Comparison of ENCODE assay signal across 12 mouse cellular contexts in genomic region chrX:106840409-106840808, GRCm38 (mm10). TPM values are rescaled to one million over a fixed set of nuclear protein-coding genes. Genes with fewer than 3 reads are reported as not detected.
DNase-seq lines count a peak whose midpoint lies in the region; ATAC-seq and TF ChIP-seq lines count a peak whose summit lies in the region.
"Had no signal": no experiment of that assay in that cellular context is flagged by ENCODE, and none has a peak within 500 bp of the region (broad histone marks: within the 10 kb centered on the region; RNA-seq: fewer than 3 reads in every experiment).

Rtl3 (minus strand) TSS chrX:106840644.

- H3K9ac ChIP-seq in liver, postnatal 0 days (replicated peaks): no peak within 1 kb of the TSS
- no peak within 1 kb of the TSS for H3K9ac ChIP-seq in intestine, embryonic 16.5 days (ENCODE audit: low read depth, low read length)

- 0 out of 2 replicates have a peak within 1 kb of the TSS, but pooled peaks have one; percentile 2 for H3K4me2 ChIP-seq in liver, postnatal 0 days (ENCODE audit: low read depth, low read length)
- no peak within 1 kb of the TSS for H3K4me2 ChIP-seq in intestine, embryonic 16.5 days (ENCODE audit: low read depth, low read length)
- H3K4me2 ChIP-seq in myocyte (ENCODE audit: low read depth): peak within 1 kb of the TSS; percentile 4

- no peaks in the 10 kb centered on the region for H3K4me1 ChIP-seq in liver, postnatal 0 days (ENCODE audit: insufficient read depth)
- no peaks in the 10 kb centered on the region for H3K4me1 ChIP-seq in intestine, embryonic 16.5 days (ENCODE audit: control insufficient read depth, insufficient read depth, low read length)

- 60% methylated on average over 7 of the region's 7 CpGs for WGBS in liver, postnatal 0 days (ENCODE audit: insufficient replicate concordance)
- 40% methylated on average over 7 of the region's 7 CpGs for WGBS in intestine, embryonic 16.5 days

- peak within 1 kb of the TSS; percentile 54; the same call in 1 of the 2 replicates for H3K27ac ChIP-seq in gastrocnemius, adult 2 months
- no peak within 1 kb of the TSS for H3K27ac ChIP-seq in liver, postnatal 0 days (ENCODE audit: low read depth)
- H3K27ac ChIP-seq in intestine, embryonic 16.5 days (ENCODE audit: low read length): no peak within 1 kb of the TSS

- ATAC-seq in liver, postnatal 0 days: no peak
- no peak for ATAC-seq in intestine, embryonic 16.5 days
- ATAC-seq: forebrain, embryonic 16.5 days; midbrain, embryonic 16.5 days had no signal

- peak within 1 kb of the TSS; percentile 59 for H3K4me3 ChIP-seq in gastrocnemius, adult 2 months
- H3K4me3 ChIP-seq in liver, postnatal 0 days (ENCODE audit: low read depth, low read length): no peak within 1 kb of the TSS
- no peak within 1 kb of the TSS for H3K4me3 ChIP-seq in intestine, embryonic 16.5 days (ENCODE audit: low read length)
- H3K4me3 ChIP-seq in myocyte: no peak within 1 kb of the TSS

- peak; percentile 16 for DNase-seq in gastrocnemius, adult 2 months
- no peak for DNase-seq in gastrocnemius, postnatal 25 days
- no peak for DNase-seq in liver, postnatal 0 days
- no peak for DNase-seq in liver
- no peak for DNase-seq in neural tube, embryonic 10.5 days (ENCODE audit: extremely low spot score, low spot score)
- no peak for DNase-seq in embryo, embryonic 10.5 days (ENCODE audit: low spot score)
- DNase-seq: cerebellum, postnatal 36 days had no signal

- no peaks in the 10 kb centered on the region for H3K36me3 ChIP-seq in liver, postnatal 0 days (replicated peaks; ENCODE audit: insufficient read depth, low read length)
- H3K36me3 ChIP-seq in intestine, embryonic 16.5 days (ENCODE audit: control insufficient read depth, insufficient read depth, low read length): no peaks in the 10 kb centered on the region
- H3K36me3 ChIP-seq in myocyte (ENCODE audit: control insufficient read depth, insufficient read depth): no peaks in the 10 kb centered on the region

- no peaks in the 10 kb centered on the region for H3K79me2 ChIP-seq in myocyte (ENCODE audit: control insufficient read depth, insufficient read depth)

- no peak within 1 kb of the TSS for H3ac ChIP-seq in myocyte (ENCODE audit: control insufficient read depth, insufficient read length)

- TF ChIP-seq POLR2A in myocyte (IDR thresholded peaks at IDR 0.05; ENCODE audit: insufficient read length, low read depth): no peak

- H3K27me3 ChIP-seq in liver, postnatal 0 days (ENCODE audit: insufficient read depth, low read length): no peaks in the 10 kb centered on the region
- no peaks in the 10 kb centered on the region for H3K27me3 ChIP-seq in intestine, embryonic 16.5 days (replicated peaks; ENCODE audit: control insufficient read depth, insufficient read depth, low read length)
- no peaks in the 10 kb centered on the region for H3K27me3 ChIP-seq in myocyte (ENCODE audit: control insufficient read depth, insufficient read depth, insufficient read length)

- intact Hi-C loops in gastrocnemius, adult 2 months (cut with DNase I): no loop called here

- TF ChIP-seq EP300 in liver, postnatal 0 days (IDR thresholded peaks at IDR 0.05; ENCODE audit: low read depth): no peak

- H3K9me3 ChIP-seq in liver, postnatal 0 days (ENCODE audit: low read length): 0 out of 2 replicates have a peak, but pooled peaks cover 2% of the 10 kb centered on the region
- H3K9me3 ChIP-seq in intestine, embryonic 16.5 days (ENCODE audit: control insufficient read depth, low read length): peaks cover 10% of the 10 kb centered on the region

- TF ChIP-seq CTCF in gastrocnemius, adult 2 months (IDR thresholded peaks at IDR 0.05): no peak
- TF ChIP-seq CTCF in liver, postnatal 0 days (IDR thresholded peaks at IDR 0.05; ENCODE audit: low read depth): no peak

TF ChIP-seq in myocyte, 11 proteins besides CTCF, POLR2A, EP300 and RAD21:
- TF ChIP-seq MYOG (IDR thresholded peaks at IDR 0.05; ENCODE audit: control insufficient read depth in 1 of 3, insufficient read depth in 1 of 3, insufficient read length in 2 of 3, low read depth in 2 of 3): no peak
- no peak for TF ChIP-seq MYOD1 (IDR thresholded peaks at IDR 0.05; ENCODE audit: control insufficient read depth in 1 of 3, insufficient read length in 2 of 3, low read depth in 2 of 3)
- no peak for TF ChIP-seq REST (IDR thresholded peaks at IDR 0.05; ENCODE audit: insufficient read depth, insufficient read length)
- TF ChIP-seq MAX (IDR thresholded peaks at IDR 0.05; ENCODE audit: low read depth): no peak
- TF ChIP-seq TCF12 (IDR thresholded peaks at IDR 0.05; ENCODE audit: insufficient read depth, poor library complexity, severe bottlenecking): no peak
- TF ChIP-seq USF1 (IDR thresholded peaks at IDR 0.05; ENCODE audit: low read depth): no peak
- no peak for TF ChIP-seq SRF (IDR thresholded peaks at IDR 0.05; ENCODE audit: control insufficient read depth, insufficient read length, low read depth)
- no peak for TF ChIP-seq POLR2AphosphoS2 (IDR thresholded peaks at IDR 0.05; ENCODE audit: insufficient read length, low read depth)
- no peak for TF ChIP-seq E2F4 (IDR thresholded peaks at IDR 0.05; ENCODE audit: insufficient read depth)

RNA-seq across cellular contexts. Expression of gene Rtl3, which starts in this region (rescaled TPM):
- total RNA-seq in gastrocnemius, adult 2 months (2021): 1 to 10 TPM in 1 of 2 experiments, under 1 TPM in 1; 0.41 to 1.8 TPM
- 1 to 10 TPM; 1.1 to 1.4 TPM for total RNA-seq in gastrocnemius, postnatal 25 days (2021)
- polyA plus RNA-seq in liver, postnatal 0 days (2015; fragmentation: Nextera tagmentation; extraction: Ambion mirVana): 0.43 TPM in 2 replicates
- 12.2 and 12.8 TPM in 2 replicates for polyA plus RNA-seq in intestine, embryonic 16.5 days (2015; fragmentation: Nextera tagmentation; extraction: Ambion mirVana)
- polyA plus RNA-seq in myocyte (2012; fragmentation: generic; extraction: Trizol): 0.10 TPM
- polyA plus RNA-seq: C2C12 had no signal
